Comparison of ENCODE assay signal across 25 mouse cellular contexts in the genomic region with DNA sequence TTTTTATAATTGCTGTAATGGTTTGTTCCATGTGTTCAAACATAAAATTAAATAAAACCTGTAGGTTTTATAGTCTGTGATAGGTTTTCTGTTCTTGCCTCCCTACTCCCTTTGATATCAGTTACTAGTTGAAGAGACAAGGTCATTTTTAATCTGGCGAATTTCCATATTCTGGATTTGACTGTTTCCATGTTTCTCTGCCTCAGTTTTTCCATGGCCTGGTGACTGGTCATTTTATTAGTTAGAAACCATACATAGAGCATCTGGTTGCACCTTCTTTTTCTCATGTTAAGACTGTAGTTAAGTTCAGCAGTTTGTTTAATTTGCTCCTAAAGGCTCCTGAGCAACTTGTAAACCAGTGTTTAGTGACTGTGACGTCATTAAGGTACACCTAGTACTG.
"Had no signal": no experiment of that assay in that cellular context is flagged by ENCODE, and none has a peak within 500 bp of the region (broad histone marks: within the 10 kb centered on the region; RNA-seq: fewer than 3 reads in every experiment).

No protein-coding gene starts in this region.

- H3K9me3 ChIP-seq: embryonic facial prominence, embryonic 10.5 days; embryonic facial prominence, embryonic 12.5 days; embryonic facial prominence, embryonic 13.5 days; embryonic facial prominence, embryonic 15.5 days; forebrain, embryonic 10.5 days; forebrain, embryonic 12.5 days; forebrain, embryonic 13.5 days; forebrain, embryonic 15.5 days; heart, embryonic 10.5 days had no signal

- H3K4me1 ChIP-seq: embryonic facial prominence, embryonic 10.5 days; embryonic facial prominence, embryonic 12.5 days; embryonic facial prominence, embryonic 13.5 days; embryonic facial prominence, embryonic 15.5 days; forebrain, embryonic 10.5 days; forebrain, embryonic 12.5 days; forebrain, embryonic 13.5 days; forebrain, embryonic 15.5 days; heart, embryonic 10.5 days had no signal

- H3K4me3 ChIP-seq: embryonic facial prominence, embryonic 10.5 days; embryonic facial prominence, embryonic 12.5 days; embryonic facial prominence, embryonic 13.5 days; embryonic facial prominence, embryonic 15.5 days; erythroblast, embryonic 14.5 days; forebrain, embryonic 10.5 days; forebrain, embryonic 12.5 days; forebrain, embryonic 13.5 days; forebrain, embryonic 15.5 days; gastrocnemius, adult 2 months; heart, adult 2 months; heart, embryonic 10.5 days had no signal

- H3K27me3 ChIP-seq: embryonic facial prominence, embryonic 12.5 days; embryonic facial prominence, embryonic 13.5 days; embryonic facial prominence, embryonic 15.5 days; forebrain, embryonic 12.5 days; forebrain, embryonic 13.5 days; forebrain, embryonic 15.5 days had no signal

- DNase-seq: cerebellum, adult 9-10 months; cerebellum, adult 9-11 months; cerebellum, postnatal 10 days; cerebellum, postnatal 14 days; cerebellum, postnatal 25 days; embryo, embryonic 11 days; forebrain, postnatal 0 days; gastrocnemius, adult 2 months; gastrocnemius, postnatal 10 days; gastrocnemius, postnatal 14 days; gastrocnemius, postnatal 25 days; gastrocnemius, postnatal 36 days; heart, adult 11 months; heart, adult 18-20 months; heart, adult 2 months had no signal

- H3K4me2 ChIP-seq: embryonic facial prominence, embryonic 12.5 days; embryonic facial prominence, embryonic 13.5 days; embryonic facial prominence, embryonic 15.5 days; forebrain, embryonic 12.5 days; forebrain, embryonic 13.5 days; forebrain, embryonic 15.5 days had no signal

- H3K9ac ChIP-seq: embryonic facial prominence, embryonic 12.5 days; embryonic facial prominence, embryonic 13.5 days; embryonic facial prominence, embryonic 15.5 days; forebrain, embryonic 12.5 days; forebrain, embryonic 13.5 days; forebrain, embryonic 15.5 days; forebrain, postnatal 0 days had no signal

- H3K27ac ChIP-seq: embryonic facial prominence, embryonic 10.5 days; embryonic facial prominence, embryonic 12.5 days; embryonic facial prominence, embryonic 13.5 days; embryonic facial prominence, embryonic 15.5 days; forebrain, embryonic 10.5 days; forebrain, embryonic 12.5 days; forebrain, embryonic 13.5 days; forebrain, embryonic 15.5 days; gastrocnemius, adult 2 months; heart, adult 2 months; heart, embryonic 10.5 days had no signal
